Mouse (Mus musculus) MEL (cell line): ENCODE measurements at regions not wholly inside any gene's neighbourhood (a gene's known extent, or its start where the extent isn't known, plus 50 kb on each side); places are given as distances from the start of the nearest gene placed in this dataset.
"Not testable (repeated sequence)": the region's sequence is repeated elsewhere in the genome, so short reads cannot be mapped to it uniquely, and the experiment has no call there.

Source experiments
- CTCF ChIP-seq, 3 experiments: IDR thresholded peaks in 2 of 3; conservative IDR thresholded peaks in 1 of 3; 2 replicates each; pipeline ENCODE4 v1.5.1; 2011 to 2012; ENCODE audit warnings: low read length in 3 of 3, low read depth in 2 of 3, mild to moderate bottlenecking in 2 of 3, improper control_type of control experiment in 1 of 3, inconsistent platforms in 1 of 3, mixed read lengths in 1 of 3, moderate library complexity in 1 of 3; ENCODE audit not compliant: control insufficient read depth in 1 of 3, insufficient read depth in 1 of 3, poor library complexity in 1 of 3, severe bottlenecking in 1 of 3
- E2F4 ChIP-seq: IDR thresholded peaks from 2 replicates; pipeline ENCODE4 v1.6.1; 2011; ENCODE audit warnings: low read depth, low read length, improper control_type of control experiment, borderline replicate concordance
- GATA1 ChIP-seq: IDR thresholded peaks from 2 replicates; pipeline ENCODE4 v1.6.1; 2011; ENCODE audit warnings: low read depth, low read length, improper control_type of control experiment
- JUND ChIP-seq: IDR thresholded peaks from 2 replicates; pipeline ENCODE4 v1.6.1; 2011; ENCODE audit warnings: low read depth, mild to moderate bottlenecking, improper control_type of control experiment, low read length
- MAX ChIP-seq: IDR thresholded peaks from 2 replicates; pipeline ENCODE4 v1.6.1; 2011; ENCODE audit warnings: low read length, improper control_type of control experiment
- MYC ChIP-seq: IDR thresholded peaks from 2 replicates; pipeline ENCODE4 v1.6.1; 2011; ENCODE audit warnings: low read depth, mild to moderate bottlenecking, low read length, improper control_type of control experiment, moderate library complexity
- POLR2AphosphoS2 ChIP-seq: IDR thresholded peaks from 2 replicates; pipeline ENCODE4 v1.6.1; 2011; ENCODE audit warnings: low read length, improper control_type of control experiment
- UBTF ChIP-seq: IDR thresholded peaks from 2 replicates; pipeline ENCODE4 v1.6.1; 2012; ENCODE audit warnings: low read depth, mild to moderate bottlenecking, inconsistent platforms, low read length, improper control_type of control experiment, moderate library complexity, borderline replicate concordance; ENCODE audit not compliant: insufficient read depth
- USF2 ChIP-seq, 2 experiments: IDR thresholded peaks; 2 replicates each; pipeline ENCODE4 v1.6.1; 2011 to 2012; ENCODE audit warnings: improper control_type of control experiment in 2 of 2, low read length in 2 of 2, borderline replicate concordance in 1 of 2, inconsistent platforms in 1 of 2, low read depth in 1 of 2, mild to moderate bottlenecking in 1 of 2; ENCODE audit not compliant: insufficient read depth in 1 of 2
- ZC3H11A ChIP-seq: IDR thresholded peaks from 2 replicates; pipeline ENCODE4 v1.6.1; 2012; ENCODE audit warnings: low read depth, mild to moderate bottlenecking, inconsistent platforms, low read length, improper control_type of control experiment
- ZMIZ1 ChIP-seq: IDR thresholded peaks from 2 replicates; pipeline ENCODE4 v1.6.1; 2012; ENCODE audit warnings: low read depth, mild to moderate bottlenecking, inconsistent platforms, low read length, improper control_type of control experiment, moderate library complexity

GRCm38 (mm10) chr4:55279351-55279750, 70.5 kb upstream of the Rad23b start:
- peak in 2 of 3 experiments; percentile 8 to 12; a peak in 1 of 6 replicates for TF ChIP-seq CTCF (IDR thresholded peaks at IDR 0.05 in 2 of 3, conservative IDR thresholded peaks at IDR 0.05 in 1 of 3; ENCODE audit: control insufficient read depth in 1 of 3, insufficient read depth in 1 of 3, low read depth in 2 of 3, low read length in 3 of 3, poor library complexity in 1 of 3, severe bottlenecking in 1 of 3)
- TF ChIP-seq MAX; MYC; GATA1; ZC3H11A; UBTF; JUND; ZMIZ1; USF2 (IDR thresholded peaks at IDR 0.05; ENCODE audit: borderline replicate concordance in 1 of 2, insufficient read depth in 1 of 2, low read depth in 1 of 2, low read length in 2 of 2); E2F4; POLR2AphosphoS2: not testable (repeated sequence)
